Mouse (Mus musculus): Measurements from ENCODE around the gene Eml5. TPM values are rescaled to one million over a fixed set of nuclear protein-coding genes. Genes with fewer than 3 reads are reported as not detected.
A peak's percentile ranks its signal among the peaks of the same experiment; 100 is the strongest.

Gene Eml5
- total RNA-seq, 1 experiment: 20.5 TPM

DNA sequence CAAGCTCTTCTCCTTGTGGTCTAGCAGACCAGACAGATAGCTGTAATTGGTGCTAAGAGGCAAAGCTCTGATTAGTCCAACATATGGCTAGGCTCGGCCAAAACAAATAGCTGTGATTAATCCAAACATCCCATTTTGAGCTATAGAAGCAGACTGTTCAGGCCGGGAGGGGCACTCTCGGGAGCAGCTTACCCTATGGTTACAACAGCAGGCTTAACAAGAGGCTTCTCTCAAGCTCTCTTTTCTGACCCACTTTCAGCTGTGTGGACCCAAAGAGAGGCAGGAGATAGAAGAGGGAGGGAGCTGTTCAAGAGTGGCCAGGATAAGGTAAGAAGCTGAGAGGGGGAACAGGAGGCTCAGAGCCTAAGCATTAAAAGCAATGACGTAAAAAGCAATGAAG is 155.7 kb downstream of the Eml5 start:
- Histone ChIP-seq H3K9ac (ENCODE audit: insufficient read depth, low read depth, low read length, poor library complexity, severe bottlenecking) (no peak overlapping the region), H3K4me1 (ENCODE audit: control insufficient read depth in 2 of 2, insufficient read depth in 2 of 2, low read length in 2 of 2, poor library complexity in 1 of 2) (no peaks in the 10 kb centered on the region), H3K4me3 (ENCODE audit: insufficient read depth in 1 of 2, low read depth in 1 of 2, low read length in 2 of 2, poor library complexity in 1 of 2, severe bottlenecking in 1 of 2) (no peak overlapping the region), H3K27ac (ENCODE audit: insufficient read depth, low read depth, low read length, poor library complexity, severe bottlenecking) (no peak overlapping the region), H3K9me3 (ENCODE audit: control insufficient read depth, insufficient read depth, low read depth, low read length) (no peaks in the 10 kb centered on the region), H3K36me3 (ENCODE audit: control insufficient read depth, insufficient read depth, low read length, poor library complexity, severe bottlenecking) (no peaks in the 10 kb centered on the region)
- no peak for DNase-seq (ENCODE audit: low read depth, low spot score)
- TF ChIP-seq MAFK (IDR thresholded peaks at IDR 0.05; ENCODE audit: insufficient read depth, low read depth, low read length) (no peak), CHD2 (IDR thresholded peaks at IDR 0.05; ENCODE audit: low read depth, low read length) (no peak), ZC3H11A (IDR thresholded peaks at IDR 0.05; ENCODE audit: borderline replicate concordance, low read depth, low read length) (no peak), ZNF384 (IDR thresholded peaks at IDR 0.05; ENCODE audit: low read depth, low read length) (no peak), HCFC1 (IDR thresholded peaks at IDR 0.05; ENCODE audit: borderline replicate concordance, insufficient read depth, low read length) (no peak)
- in situ Hi-C loops (cut with MboI; ENCODE audit: low sequenced_read_pairs in 2 of 2, unreplicated experiment in 2 of 2): no loop called here

DNA sequence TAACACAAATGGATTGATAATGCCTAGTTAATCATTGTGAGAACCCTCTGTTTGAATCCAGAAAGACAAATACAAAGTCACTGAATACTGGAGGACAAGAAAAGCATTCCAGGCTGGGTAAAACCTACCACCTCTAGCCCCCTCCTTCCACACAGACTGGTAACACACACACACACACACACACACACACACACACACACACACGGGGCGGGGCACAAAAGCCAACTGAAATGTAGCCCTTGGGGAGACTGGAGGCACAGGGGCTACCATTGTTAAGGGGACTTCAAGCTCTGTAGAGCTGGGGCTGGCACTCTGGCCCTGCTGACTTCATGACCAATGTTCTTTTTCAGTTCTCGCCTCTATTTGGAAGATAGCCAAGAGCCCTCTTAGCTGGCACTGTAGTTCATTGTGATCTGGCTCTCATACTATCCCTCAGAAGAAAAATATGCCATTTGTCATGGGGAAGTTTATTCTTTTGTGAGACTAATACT is 160.2 kb downstream of the Eml5 start:
- H3K9ac ChIP-seq (ENCODE audit: insufficient read depth, low read depth, low read length, poor library complexity, severe bottlenecking): no peak overlapping the region
- DNase-seq (ENCODE audit: low read depth, low spot score): no peak
- no peak for TF ChIP-seq ZC3H11A (IDR thresholded peaks at IDR 0.05; ENCODE audit: borderline replicate concordance, low read depth, low read length)
- no peak for TF ChIP-seq ZNF384 (IDR thresholded peaks at IDR 0.05; ENCODE audit: low read depth, low read length)
- TF ChIP-seq HCFC1 (IDR thresholded peaks at IDR 0.05; ENCODE audit: borderline replicate concordance, insufficient read depth, low read length): no peak
- no peak for TF ChIP-seq CHD2 (IDR thresholded peaks at IDR 0.05; ENCODE audit: low read depth, low read length)
- TF ChIP-seq MAFK (IDR thresholded peaks at IDR 0.05; ENCODE audit: insufficient read depth, low read depth, low read length): no peak

DNA sequence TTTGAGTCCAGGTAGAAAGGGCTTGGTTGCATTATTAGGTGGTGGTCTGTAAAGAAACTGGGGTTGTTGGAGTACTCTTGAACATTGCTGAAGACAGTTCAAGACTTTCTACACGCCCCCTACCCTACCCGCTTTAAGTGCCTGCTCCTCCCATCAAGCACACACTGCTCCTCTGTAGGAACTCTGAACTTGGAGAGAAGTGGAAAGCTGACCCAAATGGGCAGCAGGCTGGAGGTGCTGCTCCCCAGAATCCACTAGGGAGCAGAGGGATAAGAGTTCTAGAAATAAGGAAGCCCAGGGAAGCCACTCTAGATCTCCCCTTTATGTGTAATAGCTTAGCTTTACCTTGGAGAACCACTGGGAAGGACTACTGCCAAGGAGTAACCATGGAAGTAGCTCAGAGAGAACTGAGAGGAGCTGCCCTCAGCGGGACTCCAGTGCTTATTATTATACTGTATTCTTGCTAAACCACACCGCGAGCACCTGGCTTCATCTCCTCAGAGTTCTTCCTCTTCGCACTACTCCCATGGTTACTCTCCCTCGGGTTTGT is 163.4 kb downstream of the Eml5 start:
- Histone ChIP-seq H3K4me3 (ENCODE audit: insufficient read depth in 1 of 2, low read depth in 1 of 2, low read length in 2 of 2, poor library complexity in 1 of 2, severe bottlenecking in 1 of 2) (peak overlapping the region; percentile 69 to 90), H3K9ac (ENCODE audit: insufficient read depth, low read depth, low read length, poor library complexity, severe bottlenecking) (peak overlapping the region; percentile 94), H3K36me3 (ENCODE audit: control insufficient read depth, insufficient read depth, low read length, poor library complexity, severe bottlenecking) (no peaks in the 10 kb centered on the region), H3K27ac (ENCODE audit: insufficient read depth, low read depth, low read length, poor library complexity, severe bottlenecking) (no peak overlapping the region), H3K4me1 (ENCODE audit: control insufficient read depth in 2 of 2, insufficient read depth in 2 of 2, low read length in 2 of 2, poor library complexity in 1 of 2) (peaks cover 5 to 6% of the 10 kb centered on the region in 2 experiments; a peak in 3 of 4 replicates), H3K9me3 (ENCODE audit: control insufficient read depth, insufficient read depth, low read depth, low read length) (no peaks in the 10 kb centered on the region)
- in situ Hi-C loops (cut with MboI; ENCODE audit: low sequenced_read_pairs in 2 of 2, unreplicated experiment in 2 of 2): no loop called here
- no peak for TF ChIP-seq HCFC1 (IDR thresholded peaks at IDR 0.05; ENCODE audit: borderline replicate concordance, insufficient read depth, low read length)
- no peak for TF ChIP-seq CHD2 (IDR thresholded peaks at IDR 0.05; ENCODE audit: low read depth, low read length)
- no peak for TF ChIP-seq ZC3H11A (IDR thresholded peaks at IDR 0.05; ENCODE audit: borderline replicate concordance, low read depth, low read length)
- TF ChIP-seq MAFK (IDR thresholded peaks at IDR 0.05; ENCODE audit: insufficient read depth, low read depth, low read length): no peak
- no peak for TF ChIP-seq ZNF384 (IDR thresholded peaks at IDR 0.05; ENCODE audit: low read depth, low read length)
- no peak for DNase-seq (ENCODE audit: low read depth, low spot score)

More for the DNA sequence above, 160.2 kb downstream of the Eml5 start:
- Histone ChIP-seq H3K9me3 (ENCODE audit: control insufficient read depth, insufficient read depth, low read depth, low read length) (no peaks in the 10 kb centered on the region), H3K36me3 (ENCODE audit: control insufficient read depth, insufficient read depth, low read length, poor library complexity, severe bottlenecking) (no peaks in the 10 kb centered on the region), H3K4me3 (ENCODE audit: insufficient read depth in 1 of 2, low read depth in 1 of 2, low read length in 2 of 2, poor library complexity in 1 of 2, severe bottlenecking in 1 of 2) (no peak overlapping the region), H3K27ac (ENCODE audit: insufficient read depth, low read depth, low read length, poor library complexity, severe bottlenecking) (no peak overlapping the region), H3K4me1 (ENCODE audit: control insufficient read depth in 2 of 2, insufficient read depth in 2 of 2, low read length in 2 of 2, poor library complexity in 1 of 2) (peaks cover 2 to 5% of the 10 kb centered on the region in 2 experiments; a peak in 2 of 4 replicates)
- in situ Hi-C loops (cut with MboI; ENCODE audit: low sequenced_read_pairs in 2 of 2, unreplicated experiment in 2 of 2): no loop called here

DNA sequence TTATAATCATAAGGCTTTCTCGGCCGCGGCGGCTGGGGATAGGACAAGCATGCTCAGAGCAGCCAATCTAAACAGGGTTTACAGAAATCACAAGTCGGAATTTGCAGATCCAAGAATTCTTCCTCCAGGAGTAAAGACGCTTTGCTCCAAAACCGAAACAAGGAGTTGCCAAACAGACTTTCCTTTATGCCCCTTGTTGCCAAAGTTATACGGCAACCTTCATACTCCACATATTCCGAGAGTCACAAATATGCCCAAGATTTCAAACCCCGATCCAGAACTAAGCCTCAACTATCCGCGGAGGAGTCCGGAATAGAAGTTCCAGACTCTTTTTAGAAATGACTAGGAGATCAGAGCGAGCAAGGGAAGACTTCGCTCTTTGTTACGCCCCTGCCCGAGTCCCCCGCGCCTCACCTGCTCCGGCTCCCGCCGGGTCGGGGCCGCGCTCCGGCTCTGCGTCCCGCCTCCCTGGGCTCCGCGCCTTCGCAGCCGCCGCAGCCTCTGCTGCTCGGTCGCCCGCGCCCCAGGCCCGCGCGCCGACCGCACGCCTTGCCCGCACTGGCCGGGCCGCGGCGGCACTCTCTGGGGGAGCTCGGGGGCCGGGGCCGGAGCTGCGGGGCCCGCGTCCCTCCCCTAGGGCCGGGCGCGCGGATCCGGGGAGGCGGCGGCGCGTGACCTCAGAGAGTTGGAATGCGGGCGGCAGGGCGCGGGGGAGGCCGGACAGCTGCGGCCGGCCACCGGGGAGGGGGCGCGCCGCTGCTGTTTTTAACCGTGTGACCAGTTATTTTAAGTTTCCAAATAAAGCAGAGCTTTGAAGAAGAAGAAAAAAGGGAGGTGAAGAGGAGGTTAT is 164.1 kb downstream of the Eml5 start, which contains the start of gene Ptpn21:
Ptpn21 (minus strand) TSS at position 455 of the 850 bp plus-strand sequence.
- Histone ChIP-seq H3K36me3 (ENCODE audit: control insufficient read depth, insufficient read depth, low read length, poor library complexity, severe bottlenecking) (no peaks in the 10 kb centered on the region), H3K9me3 (ENCODE audit: control insufficient read depth, insufficient read depth, low read depth, low read length) (no peaks in the 10 kb centered on the region), H3K4me1 (ENCODE audit: control insufficient read depth in 2 of 2, insufficient read depth in 2 of 2, low read length in 2 of 2, poor library complexity in 1 of 2) (peaks cover 5 to 6% of the 10 kb centered on the region in 2 experiments; a peak in 3 of 4 replicates), H3K27ac (ENCODE audit: insufficient read depth, low read depth, low read length, poor library complexity, severe bottlenecking) (no peak within 1 kb of the TSS), H3K4me3 (ENCODE audit: insufficient read depth in 1 of 2, low read depth in 1 of 2, low read length in 2 of 2, poor library complexity in 1 of 2, severe bottlenecking in 1 of 2) (peak within 1 kb of the TSS; percentile 83 to 90), H3K9ac (ENCODE audit: insufficient read depth, low read depth, low read length, poor library complexity, severe bottlenecking) (peak within 1 kb of the TSS; percentile 94)
- in situ Hi-C loops (cut with MboI; ENCODE audit: low sequenced_read_pairs in 2 of 2, unreplicated experiment in 2 of 2): no loop called here
- no peak for TF ChIP-seq MAFK (IDR thresholded peaks at IDR 0.05; ENCODE audit: insufficient read depth, low read depth, low read length)
- no peak for TF ChIP-seq HCFC1 (IDR thresholded peaks at IDR 0.05; ENCODE audit: borderline replicate concordance, insufficient read depth, low read length)
- no peak for TF ChIP-seq ZNF384 (IDR thresholded peaks at IDR 0.05; ENCODE audit: low read depth, low read length)
- no peak for TF ChIP-seq ZC3H11A (IDR thresholded peaks at IDR 0.05; ENCODE audit: borderline replicate concordance, low read depth, low read length)
- DNase-seq (ENCODE audit: low read depth, low spot score): peak; percentile 40

Other genes starting within 250 kb of the Eml5 start
- 9.1 and 10.4 TPM in 2 replicates for gene Ptpn21, start 164.1 kb downstream of the Eml5 start, total RNA-seq (2012; rRNA removed)
- gene Zc3h14, start 154.5 kb downstream of the Eml5 start, total RNA-seq (2012; rRNA removed): 55.6 and 65.6 TPM in 2 replicates
- gene Ttc8, start 19.1 kb upstream of the Eml5 start, total RNA-seq (2012; rRNA removed): 6.9 and 8.7 TPM in 2 replicates

Measured in ES-E14 (cell line).